Mouse (Mus musculus) ES-Bruce4 (cell line): ENCODE results near the gene Nfam1. TPM values are rescaled to one million over a fixed set of nuclear protein-coding genes. Genes with fewer than 3 reads are reported as not detected.

Experiments used
- H3K27ac ChIP-seq: 2 replicates; pipeline ENCODE4 v1.5.1; 2012; ENCODE audit warnings: low read length, inconsistent platforms; ENCODE audit not compliant: insufficient read depth
- H3K27me3 ChIP-seq: 2 replicates; pipeline ENCODE4 v1.6.1; 2012; ENCODE audit warnings: mild to moderate bottlenecking, low read length, inconsistent platforms; ENCODE audit not compliant: control insufficient read depth, poor library complexity, insufficient read depth, severe bottlenecking
- H3K36me3 ChIP-seq: 2 replicates; pipeline ENCODE4 v1.6.1; 2012; ENCODE audit warnings: inconsistent platforms, mild to moderate bottlenecking, low read length, moderate library complexity; ENCODE audit not compliant: control insufficient read depth, poor library complexity, insufficient read depth, severe bottlenecking
- H3K4me1 ChIP-seq: one replicate; pipeline ENCODE4 v1.8.1; 2011; ENCODE audit warnings: low read length; ENCODE audit not compliant: control insufficient read depth, insufficient read depth
- H3K4me3 ChIP-seq: 2 replicates; pipeline ENCODE4 v1.5.1; 2011; ENCODE audit warnings: low read depth, mild to moderate bottlenecking, low read length
- H3K9ac ChIP-seq: 2 replicates; pipeline ENCODE4 v1.6.1; 2012; ENCODE audit warnings: low read depth, mild to moderate bottlenecking, inconsistent platforms; ENCODE audit not compliant: poor library complexity, severe bottlenecking
- H3K9me3 ChIP-seq: replicated peaks from 2 replicates; pipeline ENCODE4 v1.6.1; 2012; ENCODE audit warnings: mild to moderate bottlenecking, low read length, inconsistent platforms; ENCODE audit not compliant: control insufficient read depth, poor library complexity, insufficient read depth, severe bottlenecking
- CTCF ChIP-seq: IDR thresholded peaks from one replicate; pipeline ENCODE4 v1.8.1; 2011; ENCODE audit warnings: low read depth, low read length
- EP300 ChIP-seq: IDR thresholded peaks from 2 replicates; pipeline ENCODE4 v1.6.1; 2011; ENCODE audit warnings: low read depth, low read length; ENCODE audit not compliant: insufficient read depth
- POLR2A ChIP-seq: IDR thresholded peaks from one replicate; pipeline ENCODE4 v1.8.1; 2011; ENCODE audit warnings: low read length; ENCODE audit not compliant: insufficient read depth
- polyA plus RNA-seq: library from polyadenylated mRNA; stranded (reverse); fragments of >200 nt; gene quantifications from 2 replicates; pipeline ENCODE4 v1.2.4, GENCODE M21; 2011; ENCODE audit warnings: low read depth; ENCODE audit not compliant: missing spikeins, insufficient read depth, insufficient read length

Gene Nfam1
- polyA plus RNA-seq, 1 experiment, result 3.3 TPM

DNA sequence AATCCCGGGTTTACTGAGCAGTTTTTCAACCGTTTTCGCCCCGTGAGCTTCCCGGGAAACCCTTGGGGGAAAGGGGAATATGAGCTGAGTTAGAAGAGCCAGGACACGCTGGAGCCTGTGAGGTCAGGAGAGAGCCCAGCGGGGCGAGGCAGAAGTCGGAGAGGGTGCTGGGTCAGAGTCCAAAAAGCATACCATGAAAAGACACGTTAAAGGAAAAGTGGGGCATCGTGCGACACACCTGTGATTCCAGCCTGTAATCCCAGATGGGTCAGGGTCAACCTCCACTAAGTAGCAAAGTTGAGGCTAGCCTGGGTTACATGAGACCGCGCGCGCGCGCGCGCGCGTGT lies 10.2 kb upstream of the Nfam1 start:
- Histone ChIP-seq H3K27ac (peak overlapping the region; percentile 64), H3K4me3 (peak overlapping the region; percentile 69), H3K9ac (peak overlapping the region; percentile 71)

GRCm38 (mm10) chr15:83042655-83043361 lies 9.7 kb upstream of the Nfam1 start:
- peak; percentile 33; the same call in 1 of the 2 replicates for TF ChIP-seq EP300
- TF ChIP-seq POLR2A, result no peak
- Histone ChIP-seq H3K4me1 (peaks cover 9% of the 10 kb centered on the region), H3K9me3 (peaks cover 5% of the 10 kb centered on the region), H3K4me3 (peak overlapping the region; percentile 69), H3K27me3 (no peaks in the 10 kb centered on the region), H3K27ac (peak overlapping the region; percentile 64), H3K9ac (peak overlapping the region; percentile 71), H3K36me3 (no peaks in the 10 kb centered on the region)

More for the DNA sequence above, 10.2 kb upstream of the Nfam1 start:
- TF ChIP-seq EP300 (no peak), POLR2A (no peak), CTCF (no peak)
- Histone ChIP-seq H3K36me3 (no peaks in the 10 kb centered on the region), H3K4me1 (peaks cover 11% of the 10 kb centered on the region), H3K9me3 (peaks cover 5% of the 10 kb centered on the region), H3K27me3 (no peaks in the 10 kb centered on the region)

GRCm38 (mm10) chr15:83040156-83040555 lies 7.0 kb upstream of the Nfam1 start:
- H3K4me3 ChIP-seq, result no peak overlapping the region
- no peaks in the 10 kb centered on the region for H3K9me3 ChIP-seq
- H3K9ac ChIP-seq, result no peak overlapping the region
- peak overlapping the region; percentile 84 for H3K27ac ChIP-seq
- H3K27me3 ChIP-seq, result no peaks in the 10 kb centered on the region
- H3K36me3 ChIP-seq, result no peaks in the 10 kb centered on the region
- H3K4me1 ChIP-seq, result peaks cover 12% of the 10 kb centered on the region
- TF ChIP-seq POLR2A (no peak), EP300 (0 out of 2 replicates have a peak, but pooled peaks have one; percentile 4)

DNA sequence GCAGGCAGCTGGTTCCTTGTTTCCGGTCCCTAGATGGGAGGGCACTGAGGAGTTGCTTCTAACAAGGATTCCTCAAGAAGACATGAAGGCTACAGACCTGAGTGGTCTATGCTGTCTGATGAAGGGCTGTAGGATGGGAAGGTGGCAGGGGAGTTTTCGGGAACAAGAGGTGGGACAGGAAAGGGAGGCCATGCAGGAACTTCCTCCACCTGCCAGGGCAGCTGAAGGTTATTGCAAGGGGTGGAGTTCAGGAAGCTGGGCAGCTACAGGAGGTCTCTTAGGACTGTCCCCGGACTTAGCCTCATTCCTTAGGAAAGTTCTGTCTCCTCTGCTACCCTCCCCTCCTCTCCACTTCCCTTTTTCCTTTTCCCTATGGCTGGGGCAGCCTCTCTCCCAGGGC lies 5.7 kb upstream of the Nfam1 start:
- H3K9ac ChIP-seq, result no peak overlapping the region
- H3K36me3 ChIP-seq, result no peaks in the 10 kb centered on the region
- peaks cover 17% of the 10 kb centered on the region for H3K4me1 ChIP-seq
- H3K9me3 ChIP-seq, result no peaks in the 10 kb centered on the region
- TF ChIP-seq EP300, result peak; percentile 75; the same call in 1 of the 2 replicates
- TF ChIP-seq CTCF, result no peak
- no peak for TF ChIP-seq POLR2A
- H3K27ac ChIP-seq, result peak overlapping the region; percentile 84
- H3K4me3 ChIP-seq, result no peak overlapping the region
- H3K27me3 ChIP-seq, result no peaks in the 10 kb centered on the region

DNA sequence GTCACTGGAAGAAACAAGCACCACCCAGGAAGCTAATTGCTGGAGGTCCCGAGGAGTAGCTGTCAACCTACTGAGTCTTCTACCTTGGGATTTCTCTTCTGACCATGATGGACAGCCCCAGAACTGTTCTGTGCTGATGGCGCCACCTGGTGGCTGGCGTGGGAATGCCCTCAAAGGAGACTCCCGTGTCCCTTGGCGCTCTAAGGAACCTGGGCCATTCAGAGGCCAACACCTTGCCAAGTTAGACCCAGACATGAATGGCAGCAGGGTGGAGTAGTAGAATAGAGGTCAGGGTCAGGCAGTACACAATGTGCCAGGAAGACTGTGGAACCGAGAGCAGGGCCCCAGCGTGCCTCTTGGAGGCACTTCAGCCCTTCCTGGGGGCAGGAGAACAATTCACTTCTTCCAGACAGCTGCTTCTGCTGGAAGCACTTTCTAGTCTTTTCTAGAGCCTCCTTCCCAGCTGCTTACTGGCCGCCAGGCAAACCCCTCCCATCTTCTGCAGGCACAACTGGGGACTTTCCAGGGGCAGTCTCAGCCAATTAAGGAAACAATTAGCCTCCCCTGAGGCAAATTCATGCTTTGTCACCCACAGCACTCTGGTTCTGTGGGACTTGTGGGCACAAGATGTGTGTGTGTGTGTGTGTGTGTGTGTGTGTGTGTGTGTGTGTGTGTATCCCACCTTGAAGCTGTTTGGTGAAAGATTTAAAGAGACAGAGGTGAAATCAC lies 4.8 kb upstream of the Nfam1 start:
- no peak overlapping the region for H3K9ac ChIP-seq
- H3K9me3 ChIP-seq, result no peaks in the 10 kb centered on the region
- no peaks in the 10 kb centered on the region for H3K27me3 ChIP-seq
- no peaks in the 10 kb centered on the region for H3K36me3 ChIP-seq
- H3K4me1 ChIP-seq, result peaks cover 17% of the 10 kb centered on the region
- peak overlapping the region; percentile 84 for H3K27ac ChIP-seq
- H3K4me3 ChIP-seq, result no peak overlapping the region
- TF ChIP-seq CTCF, result peak; percentile 97
- TF ChIP-seq POLR2A, result no peak
- peak; percentile 76; the same call in 1 of the 2 replicates for TF ChIP-seq EP300

GRCm38 (mm10) chr15:83036900-83037519 lies 3.9 kb upstream of the Nfam1 start:
- Histone ChIP-seq H3K4me3 (no peak overlapping the region), H3K27me3 (no peaks in the 10 kb centered on the region), H3K27ac (no peak overlapping the region), H3K36me3 (no peaks in the 10 kb centered on the region), H3K9me3 (no peaks in the 10 kb centered on the region), H3K4me1 (peaks cover 17% of the 10 kb centered on the region), H3K9ac (no peak overlapping the region)
- TF ChIP-seq POLR2A (no peak), EP300 (no peak), CTCF (no peak)
